Mouse (Mus musculus) stomach, postnatal 0 days (tissue): ENCODE results near the gene Zbtb45. TPM values are rescaled to one million over a fixed set of nuclear protein-coding genes. Genes with fewer than 3 reads are reported as not detected.

Experiments used
- ATAC-seq: fragments of 200-750 bp; cut with Nextera tagmentation; 2 replicates; pipeline ENCODE4 v1.8.0; 2017; ENCODE audit not compliant: low FRiP score, low TSS enrichment
- DNase-seq: peaks from one replicate; pipeline ENCODE4 v3.0.0-alpha.2; 2016; ENCODE audit warnings: low spot score
- H3K27ac ChIP-seq: fragments of 300-500 bp; sonication (generic); replicated peaks from 2 replicates; pipeline ENCODE4 v1.5.1; 2014; ENCODE audit warnings: mild to moderate bottlenecking, control low read depth
- H3K27me3 ChIP-seq: fragments of 300-500 bp; sonication (generic); 2 replicates; pipeline ENCODE4 v1.6.1; 2014; ENCODE audit warnings: low read length; ENCODE audit not compliant: control insufficient read depth, insufficient read depth
- H3K36me3 ChIP-seq: fragments of 300-500 bp; sonication (generic); 2 replicates; pipeline ENCODE4 v1.6.1; 2014; ENCODE audit warnings: low read length, mixed read lengths; ENCODE audit not compliant: control insufficient read depth, insufficient read depth
- H3K4me1 ChIP-seq: fragments of 300-500 bp; sonication (generic); replicated peaks from 2 replicates; pipeline ENCODE4 v1.6.1; 2014; ENCODE audit warnings: antibody characterized with exemption; ENCODE audit not compliant: control insufficient read depth, insufficient read depth
- H3K4me2 ChIP-seq: fragments of 300-500 bp; sonication (generic); replicated peaks from 2 replicates; pipeline ENCODE4 v1.6.1; 2014; ENCODE audit warnings: low read depth, mild to moderate bottlenecking, control low read depth, moderate library complexity
- H3K4me3 ChIP-seq: fragments of 300-500 bp; sonication (generic); 2 replicates; pipeline ENCODE4 v1.5.1; 2014; ENCODE audit warnings: low read depth, low read length, control low read depth
- H3K9ac ChIP-seq: fragments of 300-500 bp; sonication (generic); 2 replicates; pipeline ENCODE4 v1.6.1; 2014; ENCODE audit warnings: mild to moderate bottlenecking, low read length, control low read depth, mixed read lengths
- H3K9me3 ChIP-seq: fragments of 300-500 bp; sonication (generic); 2 replicates; pipeline ENCODE4 v1.6.1; 2016; ENCODE audit warnings: low read length; ENCODE audit not compliant: control insufficient read depth
- CTCF ChIP-seq: IDR thresholded peaks from 2 replicates; pipeline ENCODE4 v1.5.1; 2016; ENCODE audit warnings: antibody characterized with exemption, low read depth, mild to moderate bottlenecking, moderate library complexity
- EP300 ChIP-seq: optimal IDR thresholded peaks from 2 replicates; pipeline ENCODE3; 2016; ENCODE audit warnings: antibody characterized with exemption
- WGBS: fragments of 180-500 bp; shearing (Covaris S2); extraction: QIAGEN DNeasy Blood & Tissue Kit; methylation state at CpG from one replicate; pipeline ENCODE4 v1.1.7; 2014; 5-methylcytosine and 5-hydroxymethylcytosine counted together
- polyA plus RNA-seq: library from polyadenylated mRNA; unstranded; fragments of >200 nt; fragmentation: Nextera tagmentation; extraction: Ambion mirVana; gene quantifications from 2 replicates; pipeline ENCODE4 v1.2.1, GENCODE M21; 2015

Zbtb45 gene
- polyA plus RNA-seq, 1 experiment from 2014 or later, result 9.5 TPM

GRCm38 (mm10) chr7:13036806-13037205 lies 27.0 kb upstream of the Zbtb45 start:
- no peak for TF ChIP-seq EP300
- no peak for TF ChIP-seq CTCF
- H3K27ac ChIP-seq, result no peak overlapping the region; the same call in 1 of the 2 replicates
- peaks cover 6% of the 10 kb centered on the region; the same call in 1 of the 2 replicates for H3K4me1 ChIP-seq
- no peak for DNase-seq
- 23% methylated on average over 4 of the region's 4 CpGs for WGBS
- peaks cover 11% of the 10 kb centered on the region for H3K36me3 ChIP-seq
- no peaks in the 10 kb centered on the region for H3K27me3 ChIP-seq
- H3K9ac ChIP-seq, result peak overlapping the region; percentile 97
- ATAC-seq, result no peak
- peak overlapping the region; percentile 65 for H3K4me2 ChIP-seq
- no peaks in the 10 kb centered on the region for H3K9me3 ChIP-seq
- H3K4me3 ChIP-seq, result peak overlapping the region; percentile 72

GRCm38 (mm10) chr7:13035211-13035855 lies 25.5 kb upstream of the Zbtb45 start:
- Histone ChIP-seq H3K4me3 (no peak overlapping the region), H3K36me3 (peaks cover 19% of the 10 kb centered on the region), H3K9me3 (no peaks in the 10 kb centered on the region), H3K9ac (peak overlapping the region; percentile 79; the same call in 1 of the 2 replicates), H3K4me2 (no peak overlapping the region), H3K27me3 (no peaks in the 10 kb centered on the region), H3K27ac (peak overlapping the region; percentile 96), H3K4me1 (peaks cover 6% of the 10 kb centered on the region; the same call in 1 of the 2 replicates)
- no peak for TF ChIP-seq CTCF
- WGBS, result 80% methylated on average over 17 of the region's 17 CpGs
- no peak for DNase-seq
- ATAC-seq, result no peak

- ATAC-seq, result peak; percentile 83
- TF ChIP-seq EP300 (no peak), CTCF (no peak)
- Histone ChIP-seq H3K9ac (peak within 1 kb of the TSS; percentile 79), H3K4me3 (peak within 1 kb of the TSS; percentile 57), H3K4me1 (peaks cover 6% of the 10 kb centered on the region; the same call in 1 of the 2 replicates), H3K4me2 (peak within 1 kb of the TSS; percentile 74), H3K27ac (peak within 1 kb of the TSS; percentile 96), H3K36me3 (peaks cover 28% of the 10 kb centered on the region), H3K27me3 (no peaks in the 10 kb centered on the region), H3K9me3 (no peaks in the 10 kb centered on the region)
- WGBS, result under 1% methylated on average over 45 of the region's 45 CpGs
- DNase-seq, result peak; percentile 99
These were observed 24.5 kb upstream of the Zbtb45 start, which contains the start of gene Chmp2a for GRCm38 (mm10) chr7:13034148-13034977. TSS of gene Chmp2a (minus strand) at chr7:13034807.

- TF ChIP-seq EP300, result no peak
- no peak for TF ChIP-seq CTCF
- ATAC-seq (no peak), DNase-seq (no peak)
- H3K27me3 ChIP-seq, result no peaks in the 10 kb centered on the region
- peak overlapping the region; percentile 96 for H3K27ac ChIP-seq
- peaks cover 36% of the 10 kb centered on the region for H3K36me3 ChIP-seq
- WGBS, result 31% methylated on average over 13 of the region's 13 CpGs
- H3K4me2 ChIP-seq, result peak overlapping the region; percentile 74
- H3K9ac ChIP-seq, result peak overlapping the region; percentile 79
- H3K9me3 ChIP-seq, result no peaks in the 10 kb centered on the region
- H3K4me1 ChIP-seq, result peaks cover 6% of the 10 kb centered on the region; the same call in 1 of the 2 replicates
- peak overlapping the region; percentile 57 for H3K4me3 ChIP-seq
These were observed 23.8 kb upstream of the Zbtb45 start for GRCm38 (mm10) chr7:13033451-13034147.

GRCm38 (mm10) chr7:13032541-13032940 lies 22.7 kb upstream of the Zbtb45 start:
- TF ChIP-seq CTCF, result no peak
- Histone ChIP-seq H3K4me3 (no peak overlapping the region), H3K9ac (no peak overlapping the region), H3K9me3 (no peaks in the 10 kb centered on the region), H3K4me2 (no peak overlapping the region), H3K36me3 (peaks cover 45% of the 10 kb centered on the region), H3K27me3 (no peaks in the 10 kb centered on the region), H3K27ac (no peak overlapping the region), H3K4me1 (peaks cover 6% of the 10 kb centered on the region; the same call in 1 of the 2 replicates)
- no peak for DNase-seq
- 87% methylated on average over 7 of the region's 7 CpGs for WGBS
- ATAC-seq, result no peak
